Mouse (Mus musculus): ENCODE measurements around the gene Prss56. TPM values are rescaled to one million over a fixed set of nuclear protein-coding genes. Genes with fewer than 3 reads are reported as not detected.

Gene Prss56
- polyA plus RNA-seq, 1 experiment: 0.27 TPM

- Histone ChIP-seq H3K27ac (ENCODE audit: insufficient read depth, low read length) (no peak overlapping the region), H3K36me3 (ENCODE audit: control insufficient read depth, insufficient read depth, low read length, poor library complexity, severe bottlenecking) (no peaks in the 10 kb centered on the region), H3K9ac (ENCODE audit: low read depth, poor library complexity, severe bottlenecking) (no peak overlapping the region), H3K27me3 (ENCODE audit: control insufficient read depth, insufficient read depth, low read length, poor library complexity, severe bottlenecking) (no peaks in the 10 kb centered on the region), H3K4me1 (ENCODE audit: control insufficient read depth, insufficient read depth, low read length) (no peaks in the 10 kb centered on the region), H3K4me3 (ENCODE audit: low read depth, low read length) (no peak overlapping the region), H3K9me3 (replicated peaks; ENCODE audit: control insufficient read depth, insufficient read depth, low read length, poor library complexity, severe bottlenecking) (no peaks in the 10 kb centered on the region)
- TF ChIP-seq POLR2A (IDR thresholded peaks at IDR 0.05; ENCODE audit: insufficient read depth, low read length): no peak
- TF ChIP-seq EP300 (IDR thresholded peaks at IDR 0.05; ENCODE audit: insufficient read depth, low read depth, low read length): no peak
- no peak for TF ChIP-seq CTCF (IDR thresholded peaks at IDR 0.05; ENCODE audit: low read depth, low read length)
These were observed 17.7 kb downstream of the Prss56 start for GRCm38 (mm10) chr1:87200811-87201210.

GRCm38 (mm10) chr1:87201848-87202247, 18.7 kb downstream of the Prss56 start:
- Histone ChIP-seq H3K9me3 (replicated peaks; ENCODE audit: control insufficient read depth, insufficient read depth, low read length, poor library complexity, severe bottlenecking) (no peaks in the 10 kb centered on the region), H3K4me1 (ENCODE audit: control insufficient read depth, insufficient read depth, low read length) (no peaks in the 10 kb centered on the region), H3K27me3 (ENCODE audit: control insufficient read depth, insufficient read depth, low read length, poor library complexity, severe bottlenecking) (no peaks in the 10 kb centered on the region), H3K9ac (ENCODE audit: low read depth, poor library complexity, severe bottlenecking) (no peak overlapping the region), H3K4me3 (ENCODE audit: low read depth, low read length) (no peak overlapping the region), H3K27ac (ENCODE audit: insufficient read depth, low read length) (no peak overlapping the region), H3K36me3 (ENCODE audit: control insufficient read depth, insufficient read depth, low read length, poor library complexity, severe bottlenecking) (no peaks in the 10 kb centered on the region)
- TF ChIP-seq CTCF (IDR thresholded peaks at IDR 0.05; ENCODE audit: low read depth, low read length) (no peak), POLR2A (IDR thresholded peaks at IDR 0.05; ENCODE audit: insufficient read depth, low read length) (no peak), EP300 (IDR thresholded peaks at IDR 0.05; ENCODE audit: insufficient read depth, low read depth, low read length) (no peak)

- Histone ChIP-seq H3K9ac (ENCODE audit: low read depth, poor library complexity, severe bottlenecking) (no peak overlapping the region), H3K36me3 (ENCODE audit: control insufficient read depth, insufficient read depth, low read length, poor library complexity, severe bottlenecking) (no peaks in the 10 kb centered on the region), H3K9me3 (replicated peaks; ENCODE audit: control insufficient read depth, insufficient read depth, low read length, poor library complexity, severe bottlenecking) (no peaks in the 10 kb centered on the region), H3K27me3 (ENCODE audit: control insufficient read depth, insufficient read depth, low read length, poor library complexity, severe bottlenecking) (no peaks in the 10 kb centered on the region), H3K4me1 (ENCODE audit: control insufficient read depth, insufficient read depth, low read length) (no peaks in the 10 kb centered on the region), H3K4me3 (ENCODE audit: low read depth, low read length) (no peak overlapping the region), H3K27ac (ENCODE audit: insufficient read depth, low read length) (no peak overlapping the region)
- no peak for TF ChIP-seq EP300 (IDR thresholded peaks at IDR 0.05; ENCODE audit: insufficient read depth, low read depth, low read length)
- TF ChIP-seq POLR2A (IDR thresholded peaks at IDR 0.05; ENCODE audit: insufficient read depth, low read length): no peak
- no peak for TF ChIP-seq CTCF (IDR thresholded peaks at IDR 0.05; ENCODE audit: low read depth, low read length)
These were observed 20.7 kb downstream of the Prss56 start for GRCm38 (mm10) chr1:87203779-87204178.

GRCm38 (mm10) chr1:87204465-87204864, 21.4 kb downstream of the Prss56 start, which contains the start of gene Chrng:
Gene Chrng, plus strand, starts transcription at chr1:87204657.
- no peak within 1 kb of the TSS for H3K9ac ChIP-seq (ENCODE audit: low read depth, poor library complexity, severe bottlenecking)
- no peaks in the 10 kb centered on the region for H3K9me3 ChIP-seq (replicated peaks; ENCODE audit: control insufficient read depth, insufficient read depth, low read length, poor library complexity, severe bottlenecking)
- H3K27me3 ChIP-seq (ENCODE audit: control insufficient read depth, insufficient read depth, low read length, poor library complexity, severe bottlenecking): no peaks in the 10 kb centered on the region
- no peaks in the 10 kb centered on the region for H3K4me1 ChIP-seq (ENCODE audit: control insufficient read depth, insufficient read depth, low read length)
- no peak within 1 kb of the TSS for H3K27ac ChIP-seq (ENCODE audit: insufficient read depth, low read length)
- H3K4me3 ChIP-seq (ENCODE audit: low read depth, low read length): no peak within 1 kb of the TSS
- TF ChIP-seq CTCF (IDR thresholded peaks at IDR 0.05; ENCODE audit: low read depth, low read length) (no peak), POLR2A (IDR thresholded peaks at IDR 0.05; ENCODE audit: insufficient read depth, low read length) (no peak), EP300 (IDR thresholded peaks at IDR 0.05; ENCODE audit: insufficient read depth, low read depth, low read length) (no peak)
- H3K36me3 ChIP-seq (ENCODE audit: control insufficient read depth, insufficient read depth, low read length, poor library complexity, severe bottlenecking): no peaks in the 10 kb centered on the region

GRCm38 (mm10) chr1:87205038-87205437, 21.9 kb downstream of the Prss56 start:
- no peak overlapping the region for H3K9ac ChIP-seq (ENCODE audit: low read depth, poor library complexity, severe bottlenecking)
- H3K9me3 ChIP-seq (replicated peaks; ENCODE audit: control insufficient read depth, insufficient read depth, low read length, poor library complexity, severe bottlenecking): no peaks in the 10 kb centered on the region
- H3K27ac ChIP-seq (ENCODE audit: insufficient read depth, low read length): no peak overlapping the region
- no peaks in the 10 kb centered on the region for H3K4me1 ChIP-seq (ENCODE audit: control insufficient read depth, insufficient read depth, low read length)
- H3K27me3 ChIP-seq (ENCODE audit: control insufficient read depth, insufficient read depth, low read length, poor library complexity, severe bottlenecking): no peaks in the 10 kb centered on the region
- TF ChIP-seq CTCF (IDR thresholded peaks at IDR 0.05; ENCODE audit: low read depth, low read length): no peak
- no peak for TF ChIP-seq EP300 (IDR thresholded peaks at IDR 0.05; ENCODE audit: insufficient read depth, low read depth, low read length)
- no peak for TF ChIP-seq POLR2A (IDR thresholded peaks at IDR 0.05; ENCODE audit: insufficient read depth, low read length)
- H3K4me3 ChIP-seq (ENCODE audit: low read depth, low read length): no peak overlapping the region
- no peaks in the 10 kb centered on the region for H3K36me3 ChIP-seq (ENCODE audit: control insufficient read depth, insufficient read depth, low read length, poor library complexity, severe bottlenecking)

- Histone ChIP-seq H3K4me1 (ENCODE audit: control insufficient read depth, insufficient read depth, low read length) (no peaks in the 10 kb centered on the region), H3K9ac (ENCODE audit: low read depth, poor library complexity, severe bottlenecking) (no peak overlapping the region), H3K4me3 (ENCODE audit: low read depth, low read length) (no peak overlapping the region), H3K36me3 (ENCODE audit: control insufficient read depth, insufficient read depth, low read length, poor library complexity, severe bottlenecking) (no peaks in the 10 kb centered on the region), H3K27me3 (ENCODE audit: control insufficient read depth, insufficient read depth, low read length, poor library complexity, severe bottlenecking) (no peaks in the 10 kb centered on the region), H3K9me3 (replicated peaks; ENCODE audit: control insufficient read depth, insufficient read depth, low read length, poor library complexity, severe bottlenecking) (no peaks in the 10 kb centered on the region), H3K27ac (ENCODE audit: insufficient read depth, low read length) (no peak overlapping the region)
- TF ChIP-seq EP300 (IDR thresholded peaks at IDR 0.05; ENCODE audit: insufficient read depth, low read depth, low read length) (no peak), POLR2A (IDR thresholded peaks at IDR 0.05; ENCODE audit: insufficient read depth, low read length) (no peak), CTCF (IDR thresholded peaks at IDR 0.05; ENCODE audit: low read depth, low read length) (no peak)
These were observed 22.4 kb downstream of the Prss56 start for GRCm38 (mm10) chr1:87205502-87205901.
